Mouse (Mus musculus) spleen, adult 2 months (tissue): ENCODE measurements around the gene Vmn1r198.

Experiments
- CTCF ChIP-seq: fragments of 200-500 bp; IDR thresholded peaks from 2 replicates; pipeline ENCODE4 v1.5.1; 2011; ENCODE audit warnings: mild to moderate bottlenecking, inconsistent platforms; ENCODE audit not compliant: insufficient read depth, insufficient read length, insufficient replicate concordance; ENCODE audit errors: extremely low read depth
- POLR2A ChIP-seq: fragments of 200-500 bp; IDR thresholded peaks from 2 replicates; pipeline ENCODE4 v1.6.1; 2011; ENCODE audit warnings: low read depth, low read length, inconsistent platforms

GRCm38 (mm10) chr13:22335565-22335964, 14.6 kb upstream of the Vmn1r198 start:
- no peak for TF ChIP-seq CTCF
- no peak for TF ChIP-seq POLR2A
